Mouse (Mus musculus): Measurements from ENCODE around the gene Kpna2. TPM values are rescaled to one million over a fixed set of nuclear protein-coding genes. Genes with fewer than 3 reads are reported as not detected.

Gene Kpna2
- total and polyA plus RNA-seq, 2 experiments = 17.0 to 32.2 TPM

GRCm38 (mm10) chr11:107028275-107028618, 28.9 kb upstream of the Kpna2 start:
- Histone ChIP-seq H3K27ac (replicated peaks; ENCODE audit: insufficient read depth, low read depth, low read length) (peak overlapping the region; percentile 66), H3K27me3 (ENCODE audit: control insufficient read depth, insufficient read depth, low read length) (no peaks in the 10 kb centered on the region), H3K79me2 (ENCODE audit: control insufficient read depth, insufficient read depth, low read length) (no peaks in the 10 kb centered on the region), H3K36me3 (ENCODE audit: control insufficient read depth, insufficient read depth, low read length) (no peaks in the 10 kb centered on the region), H3K9ac (ENCODE audit: low read depth, low read length) (peak overlapping the region; percentile 73), H3K4me1 (ENCODE audit: control insufficient read depth, insufficient read depth, low read length) (0 out of 2 replicates have a peak, but pooled peaks cover 8% of the 10 kb centered on the region), H3K4me3 (ENCODE audit: insufficient read depth, low read depth, low read length) (peak overlapping the region; percentile 69)
- DNase-seq (ENCODE audit: extremely low read depth, low read depth, low spot score) = no peak
- TF ChIP-seq POLR2A (IDR thresholded peaks at IDR 0.05; ENCODE audit: extremely low read depth, insufficient read depth, low read length) (no peak), CTCF (IDR thresholded peaks at IDR 0.05; ENCODE audit: low read depth, low read length) (no peak)
- WGBS = 2% methylated on average over 29 of the region's 29 CpGs

GRCm38 (mm10) chr11:107027431-107028274, 28.3 kb upstream of the Kpna2 start:
- peak overlapping the region; percentile 82 for H3K9ac ChIP-seq (ENCODE audit: low read depth, low read length)
- TF ChIP-seq POLR2A (IDR thresholded peaks at IDR 0.05; ENCODE audit: extremely low read depth, insufficient read depth, low read length) (0 out of 2 replicates have a peak, but pooled peaks have one; percentile 44), CTCF (IDR thresholded peaks at IDR 0.05; ENCODE audit: low read depth, low read length) (no peak)
- peak; percentile 54 for DNase-seq (ENCODE audit: extremely low read depth, low read depth, low spot score)
- H3K27me3 ChIP-seq (ENCODE audit: control insufficient read depth, insufficient read depth, low read length) = no peaks in the 10 kb centered on the region
- no peaks in the 10 kb centered on the region for H3K36me3 ChIP-seq (ENCODE audit: control insufficient read depth, insufficient read depth, low read length)
- 0 out of 2 replicates have a peak, but pooled peaks cover 8% of the 10 kb centered on the region for H3K4me1 ChIP-seq (ENCODE audit: control insufficient read depth, insufficient read depth, low read length)
- peak overlapping the region; percentile 66 for H3K27ac ChIP-seq (replicated peaks; ENCODE audit: insufficient read depth, low read depth, low read length)
- WGBS = under 1% methylated on average over 101 of the region's 107 CpGs
- no peaks in the 10 kb centered on the region for H3K79me2 ChIP-seq (ENCODE audit: control insufficient read depth, insufficient read depth, low read length)
- H3K4me3 ChIP-seq (ENCODE audit: insufficient read depth, low read depth, low read length) = peak overlapping the region; percentile 69

GRCm38 (mm10) chr11:107026554-107027430, 27.5 kb upstream of the Kpna2 start:
- Histone ChIP-seq H3K4me3 (ENCODE audit: insufficient read depth, low read depth, low read length) (peak overlapping the region; percentile 69), H3K4me1 (ENCODE audit: control insufficient read depth, insufficient read depth, low read length) (peaks cover 12% of the 10 kb centered on the region), H3K36me3 (ENCODE audit: control insufficient read depth, insufficient read depth, low read length) (no peaks in the 10 kb centered on the region), H3K9ac (ENCODE audit: low read depth, low read length) (no peak overlapping the region; the same call in 1 of the 2 replicates), H3K27me3 (ENCODE audit: control insufficient read depth, insufficient read depth, low read length) (no peaks in the 10 kb centered on the region), H3K27ac (replicated peaks; ENCODE audit: insufficient read depth, low read depth, low read length) (no peak overlapping the region), H3K79me2 (ENCODE audit: control insufficient read depth, insufficient read depth, low read length) (no peaks in the 10 kb centered on the region)
- no peak for TF ChIP-seq POLR2A (IDR thresholded peaks at IDR 0.05; ENCODE audit: extremely low read depth, insufficient read depth, low read length)
- no peak for TF ChIP-seq CTCF (IDR thresholded peaks at IDR 0.05; ENCODE audit: low read depth, low read length)
- 7% methylated on average over 12 of the region's 12 CpGs for WGBS
- no peak for DNase-seq (ENCODE audit: extremely low read depth, low read depth, low spot score)

- 1% methylated on average over 45 of the region's 45 CpGs for WGBS
- TF ChIP-seq CTCF (IDR thresholded peaks at IDR 0.05; ENCODE audit: low read depth, low read length) (no peak), POLR2A (IDR thresholded peaks at IDR 0.05; ENCODE audit: extremely low read depth, insufficient read depth, low read length) (no peak)
- Histone ChIP-seq H3K27me3 (ENCODE audit: control insufficient read depth, insufficient read depth, low read length) (no peaks in the 10 kb centered on the region), H3K36me3 (ENCODE audit: control insufficient read depth, insufficient read depth, low read length) (no peaks in the 10 kb centered on the region), H3K79me2 (ENCODE audit: control insufficient read depth, insufficient read depth, low read length) (no peaks in the 10 kb centered on the region), H3K9ac (ENCODE audit: low read depth, low read length) (peak within 1 kb of the TSS; percentile 44), H3K4me1 (ENCODE audit: control insufficient read depth, insufficient read depth, low read length) (peaks cover 12% of the 10 kb centered on the region), H3K27ac (replicated peaks; ENCODE audit: insufficient read depth, low read depth, low read length) (no peak within 1 kb of the TSS), H3K4me3 (ENCODE audit: insufficient read depth, low read depth, low read length) (peak within 1 kb of the TSS; percentile 29)
- no peak for DNase-seq (ENCODE audit: extremely low read depth, low read depth, low spot score)
Observed at GRCm38 (mm10) chr11:107025411-107026321, 26.3 kb upstream of the Kpna2 start, which contains the start of gene 1810010H24Rik. 1810010H24Rik (plus strand) TSS chr11:107025681.

GRCm38 (mm10) chr11:107024406-107024805, 25.1 kb upstream of the Kpna2 start:
- H3K4me1 ChIP-seq (ENCODE audit: control insufficient read depth, insufficient read depth, low read length) = peaks cover 12% of the 10 kb centered on the region
- H3K4me3 ChIP-seq (ENCODE audit: insufficient read depth, low read depth, low read length) = no peak overlapping the region
- WGBS = 84% methylated on average over 4 of the region's 4 CpGs

More at GRCm38 (mm10) chr11:107024406-107024805, 25.1 kb upstream of the Kpna2 start:
- Histone ChIP-seq H3K27ac (replicated peaks; ENCODE audit: insufficient read depth, low read depth, low read length) (no peak overlapping the region), H3K79me2 (ENCODE audit: control insufficient read depth, insufficient read depth, low read length) (no peaks in the 10 kb centered on the region), H3K36me3 (ENCODE audit: control insufficient read depth, insufficient read depth, low read length) (no peaks in the 10 kb centered on the region), H3K9ac (ENCODE audit: low read depth, low read length) (no peak overlapping the region), H3K27me3 (ENCODE audit: control insufficient read depth, insufficient read depth, low read length) (no peaks in the 10 kb centered on the region)
- TF ChIP-seq CTCF (IDR thresholded peaks at IDR 0.05; ENCODE audit: low read depth, low read length) (no peak), POLR2A (IDR thresholded peaks at IDR 0.05; ENCODE audit: extremely low read depth, insufficient read depth, low read length) (no peak)
- DNase-seq (ENCODE audit: extremely low read depth, low read depth, low spot score) = no peak

All from liver, adult 2 months (tissue).